Mouse (Mus musculus) hindbrain, embryonic 16.5 days (tissue): ENCODE results near the gene Ttll2. TPM values are rescaled to one million over a fixed set of nuclear protein-coding genes. Genes with fewer than 3 reads are reported as not detected.
"Not testable (repeated sequence)": the region's sequence is repeated elsewhere in the genome, so short reads cannot be mapped to it uniquely, and the experiment has no call there.

Source experiments
- ATAC-seq: fragments of 200-750 bp; cut with Nextera tagmentation; 2 replicates; pipeline ENCODE4 v1.8.0; 2017; ENCODE audit warnings: moderate TSS enrichment, moderate library complexity
- H3K27ac ChIP-seq: fragments of 300-500 bp; sonication (generic); 2 replicates; pipeline ENCODE4 v1.5.1; 2014; ENCODE audit warnings: low read depth, mild to moderate bottlenecking, control low read depth, low read length, moderate library complexity
- H3K27me3 ChIP-seq: fragments of 300-500 bp; sonication (generic); replicated peaks from 2 replicates; pipeline ENCODE4 v1.6.1; 2014; ENCODE audit warnings: low read length; ENCODE audit not compliant: control insufficient read depth, insufficient read depth
- H3K36me3 ChIP-seq: fragments of 300-500 bp; sonication (generic); 2 replicates; pipeline ENCODE4 v1.6.1; 2014; ENCODE audit warnings: mild to moderate bottlenecking, low read length, moderate library complexity, mixed read lengths; ENCODE audit not compliant: control insufficient read depth, insufficient read depth
- H3K4me1 ChIP-seq: fragments of 300-500 bp; sonication (generic); 2 replicates; pipeline ENCODE4 v1.6.1; 2014; ENCODE audit warnings: low read depth, low read length; ENCODE audit not compliant: control insufficient read depth, insufficient read depth
- H3K4me2 ChIP-seq: fragments of 300-500 bp; sonication (generic); 2 replicates; pipeline ENCODE4 v1.6.1; 2014; ENCODE audit warnings: mild to moderate bottlenecking, low read length, control low read depth, moderate library complexity
- H3K4me3 ChIP-seq: fragments of 300-500 bp; sonication (generic); 2 replicates; pipeline ENCODE4 v1.5.1; 2014; ENCODE audit warnings: mild to moderate bottlenecking, low read length, control low read depth, moderate library complexity
- H3K9ac ChIP-seq: fragments of 300-500 bp; sonication (generic); 2 replicates; pipeline ENCODE4 v1.6.1; 2014; ENCODE audit warnings: low read depth, mild to moderate bottlenecking, control low read depth, low read length, moderate library complexity
- H3K9me3 ChIP-seq: fragments of 300-500 bp; sonication (generic); 2 replicates; pipeline ENCODE4 v1.6.1; 2014; ENCODE audit warnings: mild to moderate bottlenecking, low read length, moderate library complexity; ENCODE audit not compliant: control insufficient read depth
- whole genome bisulfite sequencing: fragments of 180-500 bp; shearing (Covaris S2); extraction: QIAGEN DNeasy Blood & Tissue Kit; methylation state at CpG from one replicate; pipeline ENCODE4 v1.1.7; 2014; 5-methylcytosine and 5-hydroxymethylcytosine counted together
- polyA plus RNA-seq: library from polyadenylated mRNA; unstranded; fragments of >200 nt; fragmentation: Nextera tagmentation; extraction: Ambion mirVana; gene quantifications from 2 replicates; pipeline ENCODE4 v1.2.1, GENCODE M21; 2015

The Ttll2 gene
- polyA plus RNA-seq, 1 experiment from 2014 or later: not detected

GRCm38 (mm10) chr17:7366676-7367374 is 14.3 kb upstream of the Ttll2 start:
- WGBS: 12% methylated on average over 5 of the region's 7 CpGs
- H3K27ac ChIP-seq, H3K9me3 ChIP-seq, H3K9ac ChIP-seq, H3K27me3 ChIP-seq, H3K4me3 ChIP-seq, H3K4me1 ChIP-seq, H3K36me3 ChIP-seq, H3K4me2 ChIP-seq: not testable (repeated sequence)
- ATAC-seq: peak; percentile 92

GRCm38 (mm10) chr17:7366265-7366664 is 13.8 kb upstream of the Ttll2 start:
- H3K27ac ChIP-seq: not testable (repeated sequence)
- WGBS: no CpG with 5 or more reads among the region's 1 CpGs

GRCm38 (mm10) chr17:7365615-7366014 is 13.1 kb upstream of the Ttll2 start:
- H3K4me2 ChIP-seq, H3K4me1 ChIP-seq, H3K27ac ChIP-seq, H3K27me3 ChIP-seq, H3K4me3 ChIP-seq, ATAC-seq, H3K9me3 ChIP-seq, H3K9ac ChIP-seq, H3K36me3 ChIP-seq: not testable (repeated sequence)
- WGBS: no CpG with 5 or more reads among the region's 3 CpGs

More at GRCm38 (mm10) chr17:7366265-7366664, 13.8 kb upstream of the Ttll2 start:
- H3K9me3 ChIP-seq, H3K36me3 ChIP-seq, H3K9ac ChIP-seq, H3K27me3 ChIP-seq, H3K4me3 ChIP-seq, H3K4me1 ChIP-seq, H3K4me2 ChIP-seq: not testable (repeated sequence)
- ATAC-seq: peak; percentile 9

- H3K27me3 ChIP-seq, H3K27ac ChIP-seq, H3K4me1 ChIP-seq, H3K4me3 ChIP-seq, H3K4me2 ChIP-seq, H3K9ac ChIP-seq, H3K36me3 ChIP-seq, H3K9me3 ChIP-seq: not testable (repeated sequence)
- peak; percentile 30; the same call in 1 of the 2 replicates for ATAC-seq
- WGBS: 72% methylated on average over 9 of the region's 9 CpGs
These were observed 8.4 kb upstream of the Ttll2 start for GRCm38 (mm10) chr17:7360749-7361465.

- not testable (repeated sequence) for H3K27ac ChIP-seq, H3K9ac ChIP-seq, H3K9me3 ChIP-seq, H3K27me3 ChIP-seq, H3K4me3 ChIP-seq, H3K4me2 ChIP-seq, H3K4me1 ChIP-seq, H3K36me3 ChIP-seq
- peak; percentile 54; the same call in 1 of the 2 replicates for ATAC-seq
- 56% methylated on average over 4 of the region's 4 CpGs for WGBS
These were observed 7.3 kb upstream of the Ttll2 start for GRCm38 (mm10) chr17:7359806-7360205.

- H3K9ac ChIP-seq, H3K36me3 ChIP-seq, H3K9me3 ChIP-seq, H3K4me1 ChIP-seq, H3K27ac ChIP-seq, H3K4me2 ChIP-seq, H3K4me3 ChIP-seq, H3K27me3 ChIP-seq: not testable (repeated sequence)
- 56% methylated on average over 1 of the region's 3 CpGs for WGBS
- 0 out of 2 replicates have a peak, but pooled peaks have one; percentile 34 for ATAC-seq
These were observed 3.7 kb downstream of the Ttll2 start for GRCm38 (mm10) chr17:7348765-7349164.

GRCm38 (mm10) chr17:7337381-7337780 is 15.1 kb downstream of the Ttll2 start:
- not testable (repeated sequence) for H3K4me2 ChIP-seq, H3K36me3 ChIP-seq, H3K4me3 ChIP-seq, ATAC-seq, H3K27ac ChIP-seq, H3K27me3 ChIP-seq, H3K9me3 ChIP-seq, H3K4me1 ChIP-seq, H3K9ac ChIP-seq
- WGBS: 63% methylated on average over 9 of the region's 9 CpGs

GRCm38 (mm10) chr17:7332745-7333144 is 19.8 kb downstream of the Ttll2 start:
- not testable (repeated sequence) for H3K36me3 ChIP-seq, H3K9ac ChIP-seq, H3K4me2 ChIP-seq, H3K4me1 ChIP-seq, ATAC-seq, H3K27me3 ChIP-seq, H3K27ac ChIP-seq, H3K4me3 ChIP-seq, H3K9me3 ChIP-seq
- WGBS: 83% methylated on average over 3 of the region's 5 CpGs

GRCm38 (mm10) chr17:7326415-7326814 is 26.1 kb downstream of the Ttll2 start:
- not testable (repeated sequence) for ATAC-seq, H3K9me3 ChIP-seq, H3K27ac ChIP-seq, H3K4me1 ChIP-seq, H3K36me3 ChIP-seq, H3K4me2 ChIP-seq, H3K4me3 ChIP-seq, H3K9ac ChIP-seq, H3K27me3 ChIP-seq
- WGBS: 75% methylated on average over 3 of the region's 8 CpGs
